Mouse (Mus musculus): ENCODE data around the gene Mllt10.

- TF ChIP-seq CTCF (IDR thresholded peaks at IDR 0.05; ENCODE audit: low read depth), result no peak
- TF ChIP-seq EP300 (IDR thresholded peaks at IDR 0.05; ENCODE audit: low read depth), result no peak
Measured at GRCm38 (mm10) chr2:18041199-18041885, 13.7 kb upstream of the Mllt10 start.

All from liver, postnatal 0 days (tissue).